Mouse (Mus musculus) small intestine, adult 2 months (tissue): Measurements from ENCODE around the gene Pus10. TPM values are rescaled to one million over a fixed set of nuclear protein-coding genes. Genes with fewer than 3 reads are reported as not detected.
"Not testable (repeated sequence)": the region's sequence is repeated elsewhere in the genome, so short reads cannot be mapped to it uniquely, and the experiment has no call there.

Experiments
- H3K27ac ChIP-seq: fragments of 200-500 bp; 2 replicates; pipeline ENCODE4 v1.5.1; 2012; ENCODE audit warnings: low read depth, low read length, control low read depth, inconsistent platforms; ENCODE audit not compliant: insufficient read depth
- H3K27me3 ChIP-seq: fragments of 200-500 bp; 2 replicates; pipeline ENCODE4 v1.6.1; 2012; ENCODE audit warnings: mild to moderate bottlenecking, moderate library complexity, low read length, inconsistent platforms; ENCODE audit not compliant: control insufficient read depth, insufficient read depth
- H3K36me3 ChIP-seq: fragments of 200-500 bp; 2 replicates; pipeline ENCODE4 v1.6.1; 2012; ENCODE audit warnings: mild to moderate bottlenecking, low read length, control low read depth, inconsistent platforms; ENCODE audit not compliant: control insufficient read depth, insufficient read depth
- H3K4me1 ChIP-seq: fragments of 200-500 bp; 2 replicates; pipeline ENCODE4 v1.6.1; 2012; ENCODE audit warnings: low read length, inconsistent platforms, mixed read lengths; ENCODE audit not compliant: control insufficient read depth, insufficient read depth, insufficient read length
- H3K4me3 ChIP-seq: fragments of 200-500 bp; 2 replicates; pipeline ENCODE4 v1.5.1; 2012; ENCODE audit warnings: low read depth, mild to moderate bottlenecking, control low read depth, inconsistent platforms, low read length, moderate library complexity
- CTCF ChIP-seq: fragments of 200-500 bp; IDR thresholded peaks from 2 replicates; pipeline ENCODE4 v1.5.1; 2012; ENCODE audit warnings: low read depth, mild to moderate bottlenecking, control low read depth, inconsistent platforms, low read length, moderate library complexity, mixed read lengths; ENCODE audit not compliant: insufficient replicate concordance, insufficient read length; ENCODE audit errors: extremely low read depth
- POLR2A ChIP-seq: fragments of 200-500 bp; IDR thresholded peaks from 2 replicates; pipeline ENCODE4 v1.6.1; 2012; ENCODE audit warnings: low read depth, mild to moderate bottlenecking, control low read depth, inconsistent platforms, low read length, moderate library complexity
- WGBS: fragments of 180-500 bp; shearing (Covaris S2); methylation state at CpG from one replicate; pipeline ENCODE4 v1.1.7; 2018; 5-methylcytosine and 5-hydroxymethylcytosine counted together
- polyA plus RNA-seq: library from polyadenylated mRNA; depleted of rRNA; stranded (reverse); fragments of >200 nt; gene quantifications from 2 replicates; pipeline ENCODE4 v1.2.3, GENCODE M21; 2012

Pus10 gene
- polyA plus RNA-seq, 1 experiment: 0.51 TPM

DNA sequence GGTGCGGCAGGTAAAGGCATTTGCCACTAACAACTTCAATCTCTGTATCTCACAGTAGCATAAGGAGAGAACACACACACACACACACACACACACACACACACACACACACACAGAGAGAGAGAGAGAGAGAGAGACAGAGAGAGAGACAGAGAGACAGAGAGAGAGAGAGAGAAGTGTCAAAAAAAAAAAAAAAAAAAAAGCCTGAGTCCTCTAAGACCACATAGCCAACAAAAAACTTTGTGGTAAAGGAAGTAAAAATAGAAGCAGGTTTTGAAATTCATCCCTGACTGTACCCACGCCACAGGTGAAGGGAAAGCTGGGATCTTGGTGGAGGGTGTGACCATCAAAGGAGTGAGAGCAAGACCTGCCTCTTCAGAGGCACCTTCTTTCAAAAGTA is 92.7 kb downstream of the Pus10 start:
- Histone ChIP-seq H3K4me3 (no peak overlapping the region), H3K27me3 (no peaks in the 10 kb centered on the region), H3K4me1 (no peaks in the 10 kb centered on the region), H3K27ac (no peak overlapping the region), H3K36me3 (peaks cover 2% of the 10 kb centered on the region)
- 89% methylated on average over 2 of the region's 2 CpGs for WGBS
- TF ChIP-seq CTCF (no peak), POLR2A (no peak)

DNA sequence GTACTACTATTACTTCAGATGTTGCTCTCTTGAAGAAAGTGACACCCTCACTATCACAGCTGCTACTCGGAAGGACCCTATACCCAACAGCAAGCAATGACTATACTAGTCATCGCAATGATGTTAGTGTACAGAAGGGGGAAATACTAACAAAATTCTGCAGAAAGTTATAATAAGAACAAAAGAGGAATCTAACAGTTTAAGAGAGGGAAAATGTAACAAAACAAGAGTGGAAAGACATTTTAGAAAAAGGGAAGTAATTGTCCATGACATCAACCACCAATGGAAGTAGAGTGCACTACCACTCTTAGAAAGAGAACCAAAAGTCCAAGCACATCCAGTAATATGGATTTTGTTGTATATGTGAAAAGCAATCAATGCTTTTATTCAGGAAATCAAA is 97.2 kb downstream of the Pus10 start:
- Histone ChIP-seq H3K4me1 (no peaks in the 10 kb centered on the region), H3K4me3 (no peak overlapping the region), H3K27me3 (no peaks in the 10 kb centered on the region), H3K27ac (no peak overlapping the region), H3K36me3 (no peaks in the 10 kb centered on the region)
- WGBS: 86% methylated on average over 2 of the region's 2 CpGs
- TF ChIP-seq CTCF: no peak
- TF ChIP-seq POLR2A: no peak

DNA sequence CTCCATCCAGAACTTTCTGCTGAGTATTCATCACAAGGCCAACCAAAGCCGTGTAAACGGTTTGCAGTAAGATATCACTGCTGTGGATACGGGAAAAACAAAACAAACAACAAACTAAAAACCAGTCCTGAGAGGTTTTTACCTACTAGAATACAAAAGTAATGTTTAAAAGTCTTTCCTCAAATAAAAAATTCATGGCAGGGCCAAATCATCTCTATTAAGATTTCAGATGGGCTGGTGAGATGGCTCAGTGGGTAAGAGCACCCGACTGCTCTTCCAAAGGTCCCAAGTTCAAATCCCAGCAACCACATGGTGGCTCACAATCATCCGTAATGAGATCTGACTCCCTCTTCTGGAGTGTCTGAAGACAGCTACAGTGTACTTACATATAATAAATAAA is 101.9 kb downstream of the Pus10 start:
- not testable (repeated sequence) for H3K36me3 ChIP-seq, H3K27ac ChIP-seq, H3K4me3 ChIP-seq, H3K27me3 ChIP-seq, H3K4me1 ChIP-seq
- WGBS: 85% methylated on average over 5 of the region's 5 CpGs

DNA sequence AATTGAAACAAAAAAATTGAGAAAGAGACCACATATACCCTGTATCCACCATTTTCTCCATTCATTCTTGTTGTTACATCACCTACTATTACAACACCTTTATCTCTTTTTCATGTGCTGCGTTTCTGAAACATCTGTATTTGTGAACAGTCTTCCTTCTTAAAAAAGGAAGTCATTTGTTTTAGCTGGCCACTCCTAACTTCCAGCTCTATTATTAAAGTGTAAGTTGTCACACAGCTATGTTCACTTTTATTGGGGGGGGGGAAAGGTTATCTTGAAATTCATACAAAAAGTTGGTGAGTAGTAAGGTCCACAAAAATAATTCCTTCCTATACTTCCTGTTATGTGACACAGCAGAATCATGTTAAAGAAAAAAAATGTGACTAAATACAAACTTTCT is 102.5 kb downstream of the Pus10 start:
- Histone ChIP-seq H3K27ac (no peak overlapping the region), H3K27me3 (no peaks in the 10 kb centered on the region), H3K36me3 (no peaks in the 10 kb centered on the region), H3K4me3 (no peak overlapping the region), H3K4me1 (peaks cover 4% of the 10 kb centered on the region; the same call in 1 of the 2 replicates)
- no peak for TF ChIP-seq POLR2A
- no peak for TF ChIP-seq CTCF
- 25% methylated on average over 1 of the region's 1 CpGs for WGBS

DNA sequence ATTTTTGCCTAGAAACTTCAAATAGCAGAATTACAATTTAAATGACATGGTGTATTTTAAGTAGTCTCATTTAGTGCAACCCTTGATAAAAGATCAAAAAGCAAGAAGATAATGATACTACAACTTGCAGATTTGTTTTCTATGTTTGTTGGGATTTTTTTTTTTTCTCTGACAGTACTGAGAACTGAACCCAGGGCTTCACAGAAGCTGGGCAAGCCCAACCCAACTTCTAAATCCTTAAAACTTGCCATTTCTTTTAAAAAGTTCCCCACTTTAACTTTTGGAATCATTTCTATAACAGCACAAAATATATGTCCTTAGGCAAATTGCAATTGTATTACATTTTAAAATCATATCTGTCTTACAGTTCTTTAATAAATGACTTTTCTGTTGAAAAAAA is 103.6 kb downstream of the Pus10 start:
- TF ChIP-seq POLR2A (no peak), CTCF (no peak)
- Histone ChIP-seq H3K4me1 (peaks cover 4% of the 10 kb centered on the region; the same call in 1 of the 2 replicates), H3K4me3 (no peak overlapping the region), H3K27me3 (no peaks in the 10 kb centered on the region), H3K27ac (no peak overlapping the region), H3K36me3 (no peaks in the 10 kb centered on the region)

DNA sequence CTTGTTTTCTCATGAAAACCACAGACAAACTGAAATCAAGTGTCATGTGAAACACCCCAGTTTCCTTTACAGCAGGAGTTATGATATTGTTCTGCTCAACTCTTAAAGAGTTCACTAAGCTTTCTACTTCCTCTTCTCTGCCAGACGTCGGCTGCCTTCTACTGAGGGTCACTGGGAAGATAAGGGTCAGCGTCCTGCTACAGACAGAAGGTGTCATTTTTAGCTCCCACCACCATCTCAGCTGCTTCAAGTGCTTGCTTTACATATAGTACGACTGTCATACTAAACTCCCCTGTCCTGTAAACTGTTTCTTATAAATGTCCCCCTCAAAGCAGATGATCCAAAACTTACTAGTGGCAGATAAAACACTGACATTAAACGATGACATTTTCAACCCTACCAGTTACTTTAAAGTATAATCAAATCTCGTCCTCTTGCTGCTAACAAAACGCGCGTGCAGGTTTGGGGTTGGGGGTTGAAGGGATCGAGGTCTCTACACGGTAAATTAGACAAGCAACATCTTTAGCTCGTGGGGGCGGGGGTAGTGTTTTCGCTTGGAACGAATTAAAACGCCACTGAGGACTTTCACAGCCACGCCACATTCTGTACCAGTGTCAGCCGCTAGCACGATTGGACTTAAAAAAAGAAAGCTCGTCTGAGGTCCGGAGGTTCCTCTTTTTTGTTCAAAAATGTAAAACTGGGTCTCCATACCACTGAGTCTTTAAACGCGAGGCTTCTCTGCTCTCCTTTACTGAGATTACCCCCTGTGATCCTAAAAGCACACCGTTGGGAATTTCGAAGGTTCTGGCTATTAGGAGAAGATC is 104.4 kb downstream of the Pus10 start:
- Histone ChIP-seq H3K27me3 (no peaks in the 10 kb centered on the region), H3K36me3 (no peaks in the 10 kb centered on the region), H3K4me1 (peaks cover 4% of the 10 kb centered on the region; the same call in 1 of the 2 replicates), H3K4me3 (peak overlapping the region; percentile 93), H3K27ac (peak overlapping the region; percentile 93)
- WGBS: under 1% methylated on average over 25 of the region's 25 CpGs
- TF ChIP-seq POLR2A: no peak
- no peak for TF ChIP-seq CTCF

DNA sequence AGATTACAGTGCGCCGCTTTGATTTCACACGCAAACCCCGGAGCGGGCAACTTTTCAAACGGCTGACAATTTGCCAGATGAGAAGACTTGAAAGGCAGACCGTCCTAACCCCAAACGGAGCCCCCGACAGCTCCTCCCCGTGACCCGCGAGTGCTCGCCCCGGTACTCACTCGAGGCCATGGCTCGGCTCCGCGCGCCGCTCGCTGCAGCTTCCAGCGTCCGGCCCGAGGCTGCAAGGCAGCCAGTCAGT is 105.0 kb downstream of the Pus10 start:
- Histone ChIP-seq H3K36me3 (no peaks in the 10 kb centered on the region), H3K27me3 (no peaks in the 10 kb centered on the region)
- under 1% methylated on average over 24 of the region's 24 CpGs for WGBS

More for the DNA sequence above, 105.0 kb downstream of the Pus10 start:
- H3K4me1 ChIP-seq: peaks cover 4% of the 10 kb centered on the region; the same call in 1 of the 2 replicates
- H3K4me3 ChIP-seq: peak overlapping the region; percentile 93
- H3K27ac ChIP-seq: peak overlapping the region; percentile 93
- TF ChIP-seq CTCF: no peak
- peak; percentile 36; the same call in 1 of the 2 replicates for TF ChIP-seq POLR2A
